Mouse (Mus musculus): ENCODE measurements at regions not wholly inside any gene's neighbourhood (a gene's known extent, or its start where the extent isn't known, plus 50 kb on each side); places are given as distances from the start of the nearest gene placed in this dataset.

- no peak for DNase-seq (ENCODE audit: extremely low spot score, low spot score)
Observed at GRCm38 (mm10) chr16:30652692-30653091, 53.2 kb downstream of the Fam43a start.

- no peak for DNase-seq (ENCODE audit: extremely low spot score, low spot score)
Observed at GRCm38 (mm10) chr16:30653806-30654205, 54.3 kb downstream of the Fam43a start.

GRCm38 (mm10) chr16:30654226-30654625, 54.7 kb downstream of the Fam43a start:
- DNase-seq (ENCODE audit: extremely low spot score, low spot score): no peak

- DNase-seq (ENCODE audit: extremely low spot score, low spot score): no peak
Observed at GRCm38 (mm10) chr16:30655798-30656221, 56.3 kb downstream of the Fam43a start.

GRCm38 (mm10) chr16:30656881-30657280, 57.4 kb downstream of the Fam43a start:
- DNase-seq (ENCODE audit: extremely low spot score, low spot score): no peak

- no peak for DNase-seq (ENCODE audit: extremely low spot score, low spot score)
Observed at GRCm38 (mm10) chr16:30658921-30659320, 59.4 kb downstream of the Fam43a start.

- DNase-seq (ENCODE audit: extremely low spot score, low spot score): no peak
Observed at GRCm38 (mm10) chr16:30661086-30661977, 61.8 kb downstream of the Fam43a start.

GRCm38 (mm10) chr16:30663055-30663454, 63.5 kb downstream of the Fam43a start:
- no peak for DNase-seq (ENCODE audit: extremely low spot score, low spot score)

GRCm38 (mm10) chr16:30663971-30664370, 64.4 kb downstream of the Fam43a start:
- DNase-seq (ENCODE audit: extremely low spot score, low spot score): no peak

- DNase-seq (ENCODE audit: extremely low spot score, low spot score): no peak
Observed at GRCm38 (mm10) chr16:30664433-30664832, 64.9 kb downstream of the Fam43a start.

GRCm38 (mm10) chr16:30665881-30666280, 66.4 kb downstream of the Fam43a start:
- DNase-seq (ENCODE audit: extremely low spot score, low spot score): no peak

GRCm38 (mm10) chr16:30669883-30670282, 70.4 kb downstream of the Fam43a start:
- DNase-seq (ENCODE audit: extremely low spot score, low spot score): no peak

- no peak for DNase-seq (ENCODE audit: extremely low spot score, low spot score)
Observed at GRCm38 (mm10) chr16:30671584-30671983, 72.1 kb downstream of the Fam43a start.

- DNase-seq (ENCODE audit: extremely low spot score, low spot score): no peak
Observed at GRCm38 (mm10) chr16:30672776-30673550, 73.4 kb downstream of the Fam43a start.

GRCm38 (mm10) chr16:30673662-30674061, 74.1 kb downstream of the Fam43a start:
- no peak for DNase-seq (ENCODE audit: extremely low spot score, low spot score)

- no peak for DNase-seq (ENCODE audit: extremely low spot score, low spot score)
Observed at GRCm38 (mm10) chr16:30675829-30676228, 76.3 kb downstream of the Fam43a start.

GRCm38 (mm10) chr16:30677016-30677415, 77.5 kb downstream of the Fam43a start:
- no peak for DNase-seq (ENCODE audit: extremely low spot score, low spot score)

GRCm38 (mm10) chr16:30677896-30678707, 78.6 kb downstream of the Fam43a start:
- no peak for DNase-seq (ENCODE audit: extremely low spot score, low spot score)

- no peak for DNase-seq (ENCODE audit: extremely low spot score, low spot score)
Observed at GRCm38 (mm10) chr16:30678708-30679492, 79.4 kb downstream of the Fam43a start.

GRCm38 (mm10) chr16:30679493-30679811, 79.9 kb downstream of the Fam43a start:
- DNase-seq (ENCODE audit: extremely low spot score, low spot score): no peak

GRCm38 (mm10) chr16:30681421-30681820, 81.9 kb downstream of the Fam43a start:
- DNase-seq (ENCODE audit: extremely low spot score, low spot score): no peak
